Mouse (Mus musculus) hindbrain, embryonic 10.5 days (tissue): ENCODE measurements around the gene Rims1. TPM values are rescaled to one million over a fixed set of nuclear protein-coding genes. Genes with fewer than 3 reads are reported as not detected.

Source experiments
- DNase-seq: peaks from one replicate; pipeline ENCODE4 v3.0.0-alpha.2; 2017; ENCODE audit warnings: low spot score
- H3K27ac ChIP-seq: fragments of 300-500 bp; sonication (generic); 2 replicates; pipeline ENCODE4 v1.5.1; 2016; ENCODE audit warnings: mild to moderate bottlenecking, moderate library complexity
- H3K27me3 ChIP-seq: fragments of 300-500 bp; sonication (generic); 2 replicates; pipeline ENCODE4 v1.6.1; 2016; ENCODE audit warnings: mild to moderate bottlenecking; ENCODE audit not compliant: poor library complexity, insufficient read depth, severe bottlenecking
- H3K36me3 ChIP-seq: fragments of 300-500 bp; sonication (generic); 2 replicates; pipeline ENCODE4 v1.6.1; 2016; ENCODE audit warnings: mild to moderate bottlenecking, moderate library complexity
- H3K4me1 ChIP-seq: fragments of 300-500 bp; sonication (generic); replicated peaks from 2 replicates; pipeline ENCODE4 v1.6.1; 2016; ENCODE audit warnings: mild to moderate bottlenecking
- H3K4me3 ChIP-seq: fragments of 300-500 bp; sonication (generic); 2 replicates; pipeline ENCODE4 v1.5.1; 2016; ENCODE audit warnings: mild to moderate bottlenecking, moderate library complexity
- H3K9me3 ChIP-seq: fragments of 300-500 bp; sonication (generic); 2 replicates; pipeline ENCODE4 v1.6.1; 2016; ENCODE audit warnings: mild to moderate bottlenecking, moderate library complexity
- WGBS: fragments of 180-500 bp; shearing (Covaris S2); methylation state at CpG from one replicate; pipeline ENCODE4 v1.1.7; 2016; 5-methylcytosine and 5-hydroxymethylcytosine counted together
- polyA plus RNA-seq: library from polyadenylated mRNA; unstranded; fragments of >200 nt; fragmentation: Nextera tagmentation; extraction: Ambion mirVana; gene quantifications from 2 replicates; pipeline ENCODE4 v1.2.1, GENCODE M21; 2016

Gene Rims1
- polyA plus RNA-seq: 0.95 and 2.6 TPM in 2 replicates

DNA sequence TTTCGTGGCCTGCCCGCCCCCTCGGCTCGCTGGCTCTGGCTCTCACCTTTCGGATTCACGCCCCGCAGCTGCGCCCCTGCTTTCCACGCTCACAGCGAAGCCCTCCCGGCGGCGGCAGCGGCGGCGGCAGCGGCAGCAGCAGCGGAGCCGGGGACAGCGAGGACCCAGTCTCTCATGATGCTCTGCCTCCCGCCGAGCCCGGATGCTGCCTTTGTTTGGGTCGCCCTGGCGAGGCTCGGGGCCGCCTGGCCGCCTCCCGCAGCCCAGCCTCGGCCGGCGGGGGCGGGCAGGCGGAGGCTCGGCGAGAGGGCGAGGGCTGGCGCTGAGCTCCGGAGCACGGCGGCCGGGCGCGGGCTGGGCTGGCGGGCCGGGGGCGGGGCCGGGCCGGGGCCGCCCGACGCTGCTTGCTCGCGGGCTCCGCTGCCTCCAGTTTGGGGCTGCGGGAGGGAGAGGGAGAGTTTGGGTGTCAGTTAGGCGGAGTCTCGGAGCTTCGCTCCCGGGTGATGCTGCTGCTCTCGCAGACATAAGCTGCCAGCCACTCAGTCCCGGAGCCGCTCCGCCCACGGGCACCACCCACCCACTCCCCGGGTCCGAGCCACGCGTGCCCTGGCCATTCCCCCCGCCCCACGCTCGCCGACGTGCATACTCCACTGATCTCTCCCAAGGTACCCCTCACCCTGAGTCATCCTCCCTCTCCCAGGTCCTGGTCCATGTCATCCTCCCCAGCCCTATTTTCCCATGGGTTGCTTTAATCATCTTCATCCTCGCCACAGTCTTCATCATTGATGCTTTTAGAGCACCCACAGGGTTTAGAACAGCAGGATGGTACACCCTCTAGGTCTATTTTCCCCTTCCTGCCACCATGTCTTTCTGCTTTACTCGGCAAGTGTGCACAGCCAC lies at the start of gene Rims1:
Gene Rims1 (minus strand): TSS at position 269 of the 900 bp plus-strand sequence.
- under 1% methylated on average over 66 of the region's 76 CpGs for WGBS
- H3K4me3 ChIP-seq: peak within 1 kb of the TSS; percentile 66
- peaks cover 13% of the 10 kb centered on the region for H3K4me1 ChIP-seq
- DNase-seq: peak; percentile 71
- H3K36me3 ChIP-seq: no peaks in the 10 kb centered on the region
- no peaks in the 10 kb centered on the region for H3K9me3 ChIP-seq
- H3K27me3 ChIP-seq: peaks cover 38% of the 10 kb centered on the region
- peak within 1 kb of the TSS; percentile 91 for H3K27ac ChIP-seq

DNA sequence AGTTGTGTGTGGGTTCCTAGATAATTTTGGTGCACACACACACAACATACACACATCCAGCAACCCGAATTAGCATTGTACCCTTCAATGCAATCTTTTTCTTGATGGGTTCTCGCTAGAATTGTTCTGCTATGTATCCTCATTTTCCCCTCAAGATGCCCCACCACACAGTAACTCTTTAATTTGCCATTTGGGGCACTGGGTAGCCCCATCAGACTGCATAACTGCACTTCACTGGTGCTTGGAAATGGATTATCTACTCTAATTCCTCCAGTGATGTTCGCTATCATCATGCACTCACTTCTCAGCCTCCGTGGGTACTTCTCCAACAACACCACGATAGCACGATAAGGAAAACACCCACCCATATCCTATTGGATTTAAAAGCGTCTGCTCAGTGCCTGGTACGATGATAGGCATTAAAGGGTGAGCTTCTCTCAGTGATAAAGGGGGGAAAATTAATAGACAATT lies 867 bp upstream of the Rims1 start:
- DNase-seq: peak; percentile 7
- Histone ChIP-seq H3K4me3 (peak overlapping the region; percentile 66), H3K4me1 (peaks cover 13% of the 10 kb centered on the region), H3K27ac (no peak overlapping the region), H3K36me3 (no peaks in the 10 kb centered on the region), H3K27me3 (peaks cover 38% of the 10 kb centered on the region), H3K9me3 (no peaks in the 10 kb centered on the region)
- WGBS: 27% methylated on average over 8 of the region's 8 CpGs

DNA sequence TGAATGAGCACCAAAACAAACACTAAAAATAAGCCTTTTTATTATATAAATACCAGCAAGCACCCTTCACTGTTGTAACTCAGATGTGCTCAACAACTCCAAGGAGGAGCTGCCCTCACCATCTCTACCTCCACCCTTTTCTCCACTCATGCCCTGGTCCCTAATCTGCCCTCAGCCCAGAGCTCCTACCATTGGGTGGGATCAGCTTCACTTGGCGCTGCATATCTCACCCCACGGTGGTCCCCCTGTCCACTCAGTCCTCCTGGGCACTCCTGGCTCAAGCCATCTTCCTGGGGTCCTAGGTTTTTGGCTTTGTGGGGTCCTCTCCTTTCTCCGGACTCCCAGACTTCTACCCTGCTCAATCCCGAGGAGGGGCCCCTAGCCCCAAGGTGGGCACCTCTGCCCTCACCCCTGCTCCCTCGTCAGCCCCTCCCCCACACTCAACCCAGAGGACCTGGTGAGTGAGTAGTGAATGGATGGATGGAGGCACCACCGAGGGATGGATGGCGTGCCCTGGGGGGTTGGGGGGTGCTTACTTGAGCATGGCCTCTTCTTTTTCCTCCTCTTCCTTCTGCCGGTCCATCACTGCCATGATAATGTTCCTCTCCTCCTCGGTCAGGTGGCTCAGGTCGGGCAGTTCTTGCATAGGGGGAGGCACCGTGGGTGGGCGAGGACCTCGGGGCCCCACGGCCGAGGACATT lies 619 bp downstream of the Rims1 start:
- WGBS: 8% methylated on average over 15 of the region's 15 CpGs
- DNase-seq: no peak

DNA sequence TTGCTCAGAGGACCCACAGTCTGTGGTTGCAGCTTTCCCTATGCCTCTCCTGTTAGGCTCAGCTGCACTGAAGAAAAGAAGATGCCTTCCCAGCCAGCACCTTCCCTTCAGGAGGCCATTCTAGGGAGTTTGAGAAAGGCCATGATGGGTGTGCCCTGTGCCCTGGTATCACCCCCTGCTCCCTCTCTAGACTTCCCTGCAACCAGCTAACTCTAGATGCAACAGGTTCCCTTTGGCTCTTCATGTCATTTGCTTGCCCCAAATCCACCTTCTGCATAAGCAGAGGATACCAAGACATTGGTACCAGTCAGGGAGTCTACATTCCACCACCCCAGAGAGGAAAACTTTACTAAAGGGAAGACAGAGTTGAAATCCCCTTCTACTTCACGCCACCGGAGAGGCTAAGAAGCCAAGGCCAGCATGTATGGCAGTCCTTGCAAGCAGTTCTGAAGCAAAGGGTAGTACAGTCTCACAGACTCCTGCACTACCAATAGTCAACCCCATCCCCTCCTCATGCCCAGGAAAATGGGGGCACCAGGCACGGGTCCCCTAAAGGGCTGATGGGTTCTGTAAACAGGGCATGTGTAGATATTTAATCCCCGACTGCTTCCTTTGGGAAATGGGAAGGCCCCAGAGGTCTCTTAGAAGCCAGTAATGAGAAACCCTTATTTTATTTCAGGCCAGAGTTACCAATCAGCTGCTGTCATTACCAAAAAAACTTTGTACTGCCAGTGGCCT lies 1.5 kb downstream of the Rims1 start:
- Histone ChIP-seq H3K36me3 (no peaks in the 10 kb centered on the region), H3K27me3 (peaks cover 38% of the 10 kb centered on the region), H3K9me3 (no peaks in the 10 kb centered on the region), H3K4me3 (no peak overlapping the region), H3K27ac (no peak overlapping the region), H3K4me1 (peaks cover 13% of the 10 kb centered on the region)
- no peak for DNase-seq
- WGBS: 72% methylated on average over 4 of the region's 4 CpGs

More for the DNA sequence above, 619 bp downstream of the Rims1 start:
- Histone ChIP-seq H3K4me1 (peaks cover 13% of the 10 kb centered on the region), H3K27ac (peak overlapping the region; percentile 91), H3K36me3 (no peaks in the 10 kb centered on the region), H3K9me3 (no peaks in the 10 kb centered on the region), H3K27me3 (peaks cover 38% of the 10 kb centered on the region), H3K4me3 (peak overlapping the region; percentile 66)

DNA sequence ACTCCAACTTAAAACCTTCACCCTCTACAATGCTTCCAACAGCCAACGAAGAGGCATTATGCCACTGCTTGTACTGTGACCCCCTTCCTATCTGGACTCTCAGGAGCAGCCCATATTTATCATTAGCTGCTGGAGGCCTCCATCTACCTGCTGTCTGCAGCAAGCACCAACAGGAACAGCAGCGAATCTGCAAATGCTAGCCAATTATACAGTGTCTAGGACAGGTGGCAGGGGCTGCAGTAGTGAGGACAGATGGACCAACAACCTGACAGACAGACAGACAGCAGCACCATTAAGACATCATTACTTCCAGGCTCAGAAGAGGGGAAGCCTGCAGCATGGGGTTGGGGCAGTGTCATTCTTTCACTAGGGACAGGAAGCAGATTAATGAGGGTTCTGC lies 2.3 kb downstream of the Rims1 start:
- H3K4me1 ChIP-seq: peaks cover 13% of the 10 kb centered on the region
- H3K27ac ChIP-seq: no peak overlapping the region
- H3K36me3 ChIP-seq: no peaks in the 10 kb centered on the region
- H3K27me3 ChIP-seq: peaks cover 38% of the 10 kb centered on the region
- 78% methylated on average over 2 of the region's 2 CpGs for WGBS
- H3K9me3 ChIP-seq: no peaks in the 10 kb centered on the region
- no peak for DNase-seq
- H3K4me3 ChIP-seq: no peak overlapping the region

DNA sequence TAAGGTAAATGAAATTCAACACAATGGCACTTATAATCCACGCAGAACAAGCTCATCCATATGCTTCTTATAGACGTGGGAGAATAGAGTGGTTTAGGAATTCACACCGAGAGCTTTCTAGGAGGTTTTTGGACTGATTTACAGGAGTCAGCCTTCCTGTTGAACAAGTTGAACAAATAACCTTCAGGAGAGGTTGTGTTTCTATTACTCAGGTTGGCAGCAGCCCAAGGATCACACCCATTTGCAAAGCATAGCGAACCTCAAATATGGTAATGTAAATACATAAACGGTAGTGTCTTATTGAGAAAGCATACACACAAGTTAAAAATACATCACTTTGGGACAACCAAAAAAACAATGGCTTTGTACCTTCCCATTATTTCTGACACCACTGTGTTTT lies 5.5 kb downstream of the Rims1 start:
- H3K36me3 ChIP-seq: no peaks in the 10 kb centered on the region
- 88% methylated on average over 5 of the region's 5 CpGs for WGBS
- no peak for DNase-seq
- no peak overlapping the region for H3K27ac ChIP-seq
- peaks cover 15% of the 10 kb centered on the region for H3K27me3 ChIP-seq
- H3K4me3 ChIP-seq: no peak overlapping the region
- no peaks in the 10 kb centered on the region for H3K9me3 ChIP-seq
- peaks cover 3% of the 10 kb centered on the region for H3K4me1 ChIP-seq

DNA sequence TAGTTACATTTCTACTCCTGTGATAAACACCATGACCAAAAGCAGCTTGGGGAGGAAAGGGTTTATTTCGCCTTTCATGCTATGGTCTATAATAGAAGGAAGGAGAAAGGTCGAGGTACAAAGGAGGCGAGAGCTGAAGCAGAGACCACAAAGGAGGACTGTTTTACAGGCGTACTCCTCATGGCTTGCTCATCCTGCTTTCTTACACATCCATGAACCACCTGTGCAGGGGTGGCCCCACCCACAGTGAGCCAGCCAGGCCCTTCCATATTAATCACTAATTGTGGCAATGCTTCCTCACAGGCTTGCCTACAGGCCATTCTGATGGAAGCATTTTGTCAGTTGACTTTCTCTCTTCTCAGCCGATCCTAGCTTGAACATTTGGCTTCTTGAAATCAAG lies 8.7 kb downstream of the Rims1 start:
- H3K9me3 ChIP-seq: no peaks in the 10 kb centered on the region
- H3K27ac ChIP-seq: no peak overlapping the region
- H3K27me3 ChIP-seq: no peaks in the 10 kb centered on the region
- no peaks in the 10 kb centered on the region for H3K36me3 ChIP-seq
- no peak for DNase-seq
- H3K4me1 ChIP-seq: no peaks in the 10 kb centered on the region
- no peak overlapping the region for H3K4me3 ChIP-seq
- 75% methylated on average over 5 of the region's 5 CpGs for WGBS

DNA sequence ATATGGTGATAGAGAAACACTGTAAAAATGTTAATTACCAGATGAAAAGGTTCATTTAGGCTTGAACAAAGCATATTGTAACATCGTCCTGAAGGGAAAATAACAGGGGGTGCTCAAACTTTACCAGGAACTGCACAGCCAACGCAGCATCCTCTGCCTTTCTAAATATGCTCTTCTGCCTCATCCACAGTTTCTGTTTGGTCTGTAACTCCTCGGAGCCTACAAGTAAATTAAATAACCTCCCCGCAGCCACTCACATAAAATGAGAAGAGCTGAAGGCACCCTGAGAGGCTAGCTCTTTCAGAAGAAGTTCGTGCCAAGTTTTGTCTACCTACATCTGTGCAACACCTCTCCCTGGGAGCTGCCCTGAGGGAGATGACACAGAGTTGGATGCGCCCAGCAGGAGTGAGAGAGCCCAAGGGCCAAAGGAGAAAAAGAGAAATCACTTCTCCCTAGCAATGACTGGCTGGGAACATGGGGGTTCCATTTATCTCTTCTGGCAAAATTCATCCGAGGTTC lies 16.3 kb downstream of the Rims1 start:
- Histone ChIP-seq H3K36me3 (no peaks in the 10 kb centered on the region), H3K4me3 (no peak overlapping the region), H3K9me3 (no peaks in the 10 kb centered on the region), H3K4me1 (no peaks in the 10 kb centered on the region), H3K27ac (no peak overlapping the region), H3K27me3 (no peaks in the 10 kb centered on the region)
- WGBS: 30% methylated on average over 7 of the region's 7 CpGs
- DNase-seq: no peak

DNA sequence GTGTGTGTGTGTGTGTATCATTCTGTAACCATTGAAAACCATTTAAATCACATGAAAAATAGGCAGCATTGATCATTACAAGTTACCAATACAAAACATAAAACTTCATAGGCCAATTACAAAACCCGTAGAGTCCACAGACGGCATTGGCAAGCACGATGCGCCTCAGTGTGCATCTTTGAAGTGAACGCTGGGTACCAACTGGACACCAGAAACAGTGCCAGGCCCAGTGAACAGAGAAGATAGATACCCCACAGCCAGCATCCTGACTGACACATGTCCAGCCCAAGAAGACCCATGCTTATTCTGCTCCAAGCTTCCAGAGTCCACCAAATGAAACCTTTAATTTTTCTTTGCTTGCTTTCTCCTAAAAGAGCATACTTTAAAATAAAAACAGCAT lies 18.2 kb downstream of the Rims1 start:
- Histone ChIP-seq H3K27ac (no peak overlapping the region), H3K27me3 (no peaks in the 10 kb centered on the region), H3K4me1 (no peaks in the 10 kb centered on the region), H3K36me3 (no peaks in the 10 kb centered on the region), H3K4me3 (no peak overlapping the region), H3K9me3 (no peaks in the 10 kb centered on the region)
- no peak for DNase-seq
- WGBS: 92% methylated on average over 5 of the region's 5 CpGs

DNA sequence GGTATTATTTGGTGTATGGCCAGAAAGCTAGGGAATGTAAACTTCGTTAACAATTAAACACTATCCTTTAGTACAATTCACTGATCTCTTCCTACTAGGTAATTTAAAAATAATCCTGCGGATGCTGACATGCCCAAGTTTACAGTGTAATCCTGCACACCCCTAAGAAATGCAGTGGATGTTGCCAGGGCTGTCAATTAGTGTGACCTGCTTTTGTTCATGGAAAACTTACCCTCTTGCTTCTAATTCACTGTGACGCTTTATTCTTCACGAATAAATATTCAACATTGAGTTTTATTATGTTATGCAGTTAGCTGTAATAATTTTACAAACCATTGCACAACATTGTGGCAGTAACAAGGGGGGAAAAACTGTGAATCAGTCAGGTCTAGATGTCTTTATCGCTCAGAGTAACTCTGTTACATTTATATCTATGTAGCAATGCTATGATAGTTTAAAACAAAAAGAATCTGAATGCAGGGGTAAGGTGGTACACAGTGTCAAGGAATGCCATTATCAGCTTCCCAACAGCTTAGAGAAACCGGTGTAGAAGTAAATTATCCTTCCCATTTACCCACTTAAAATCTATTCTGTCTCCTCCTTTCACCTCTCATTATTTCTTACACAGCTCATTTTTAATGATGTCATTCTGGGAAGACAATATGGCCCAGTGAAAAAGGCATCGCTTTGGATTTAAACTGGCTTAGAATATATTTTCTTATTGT lies 35.1 kb downstream of the Rims1 start:
- H3K4me1 ChIP-seq: no peaks in the 10 kb centered on the region
- DNase-seq: no peak
- H3K27ac ChIP-seq: no peak overlapping the region
- no peaks in the 10 kb centered on the region for H3K9me3 ChIP-seq
- H3K36me3 ChIP-seq: no peaks in the 10 kb centered on the region
- H3K27me3 ChIP-seq: no peaks in the 10 kb centered on the region
- no peak overlapping the region for H3K4me3 ChIP-seq
- WGBS: 76% methylated on average over 7 of the region's 7 CpGs

DNA sequence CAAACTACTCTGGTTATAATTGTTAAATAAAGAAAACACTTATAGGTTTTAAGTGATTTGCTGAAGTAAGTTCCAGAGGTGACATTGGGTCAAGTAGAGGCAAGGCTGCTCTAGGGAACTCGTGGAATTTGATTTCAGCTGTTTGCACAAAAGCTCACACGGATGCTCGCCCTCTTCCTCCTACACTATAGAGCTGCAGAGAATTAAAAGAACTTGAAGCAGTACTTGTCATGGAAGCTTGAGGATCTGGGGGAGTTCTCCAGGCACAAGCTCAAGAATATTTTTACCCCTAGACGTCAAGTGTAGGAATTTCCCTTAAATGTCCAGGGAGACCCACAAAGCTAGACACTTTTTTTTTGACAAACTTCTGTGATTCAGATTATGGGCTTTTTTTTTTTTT lies 42.4 kb downstream of the Rims1 start:
- no peaks in the 10 kb centered on the region for H3K4me1 ChIP-seq
- no peaks in the 10 kb centered on the region for H3K27me3 ChIP-seq
- no peaks in the 10 kb centered on the region for H3K36me3 ChIP-seq
- no peak overlapping the region for H3K27ac ChIP-seq
- 88% methylated on average over 4 of the region's 4 CpGs for whole genome bisulfite sequencing
- H3K9me3 ChIP-seq: no peaks in the 10 kb centered on the region
- no peak for DNase-seq
- H3K4me3 ChIP-seq: no peak overlapping the region

DNA sequence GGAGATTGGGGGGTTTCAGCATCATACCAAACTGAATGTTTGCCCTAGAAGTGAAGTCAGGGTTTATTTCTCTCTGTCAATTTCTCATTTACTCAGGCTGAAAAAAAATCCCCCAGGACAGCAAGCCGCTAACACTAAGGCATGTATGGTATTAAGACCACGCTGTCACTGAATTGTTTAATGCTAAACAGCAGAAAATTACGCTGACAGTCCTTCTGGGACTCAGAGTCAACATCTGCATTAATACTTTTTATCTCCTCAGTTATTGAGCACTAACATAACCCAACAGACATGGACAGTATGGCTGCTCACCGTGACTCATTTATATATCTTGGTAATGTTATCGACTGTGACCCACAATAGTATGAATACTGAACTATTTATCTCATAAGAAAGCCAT lies 43.0 kb downstream of the Rims1 start:
- Histone ChIP-seq H3K27me3 (no peaks in the 10 kb centered on the region), H3K4me1 (no peaks in the 10 kb centered on the region), H3K27ac (no peak overlapping the region), H3K9me3 (no peaks in the 10 kb centered on the region), H3K36me3 (no peaks in the 10 kb centered on the region), H3K4me3 (no peak overlapping the region)
- no peak for DNase-seq
- 88% methylated on average over 5 of the region's 5 CpGs for WGBS
